Mouse (Mus musculus): Measurements from ENCODE around the gene 1700011L22Rik.

GRCm38 (mm10) chr8:79185488-79185887, 62.9 kb downstream of the 1700011L22Rik start:
- TF ChIP-seq CTCF (IDR thresholded peaks at IDR 0.05; ENCODE audit: control insufficient read depth, insufficient read depth, low read length) (no peak), POLR2A (IDR thresholded peaks at IDR 0.05; ENCODE audit: borderline replicate concordance, control insufficient read depth, low read depth, low read length) (no peak)
